Mouse (Mus musculus): ENCODE results near the gene Sec14l1. TPM values are rescaled to one million over a fixed set of nuclear protein-coding genes. Genes with fewer than 3 reads are reported as not detected.
A peak's percentile ranks its signal among the peaks of the same experiment; 100 is the strongest.

The Sec14l1 gene
- total RNA-seq, 4 experiments from 2014 or later = 42.6 to 56.1 (median 50.7) TPM

GRCm38 (mm10) chr11:117087036-117087799 lies 27.8 kb upstream of the Sec14l1 start:
- DNase-seq (ENCODE audit: low spot score in 2 of 2) = no peak

- no peak for DNase-seq (ENCODE audit: low spot score in 2 of 2)
Observed at GRCm38 (mm10) chr11:117088271-117088991, 26.5 kb upstream of the Sec14l1 start.

GRCm38 (mm10) chr11:117089673-117090419 lies 25.1 kb upstream of the Sec14l1 start:
- no peak for DNase-seq (ENCODE audit: low spot score in 2 of 2)

DNA sequence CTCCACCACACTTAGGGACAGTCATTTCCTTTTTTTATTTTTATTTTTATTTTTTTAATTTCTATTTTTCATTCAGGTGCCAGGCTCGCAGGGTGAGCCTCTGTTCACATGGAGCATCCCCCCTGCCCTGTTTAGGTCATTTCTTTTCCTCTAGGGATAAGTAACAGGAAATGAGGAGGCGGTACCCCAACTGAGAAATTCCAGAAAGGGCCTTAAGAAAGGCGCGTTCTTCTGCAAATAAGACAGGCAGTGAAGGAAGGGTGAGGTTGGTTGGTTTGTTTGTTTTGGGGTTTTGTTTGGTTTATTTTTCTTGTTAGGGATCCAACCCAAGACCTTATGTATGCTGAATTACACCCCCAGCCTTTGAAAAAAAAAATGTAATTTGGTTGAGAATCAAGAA lies 23.6 kb upstream of the Sec14l1 start:
- DNase-seq (ENCODE audit: low spot score in 2 of 2) = no peak

- DNase-seq (ENCODE audit: low spot score in 2 of 2) = peak in 1 of 2 experiments; percentile 46
Observed at GRCm38 (mm10) chr11:117091845-117092244, 23.1 kb upstream of the Sec14l1 start.

GRCm38 (mm10) chr11:117092711-117093110 lies 22.3 kb upstream of the Sec14l1 start:
- DNase-seq (ENCODE audit: low spot score in 2 of 2) = no peak

- DNase-seq (ENCODE audit: low spot score in 2 of 2) = peak in 1 of 2 experiments; percentile 66
Observed at GRCm38 (mm10) chr11:117093900-117094552, 20.9 kb upstream of the Sec14l1 start.

DNA sequence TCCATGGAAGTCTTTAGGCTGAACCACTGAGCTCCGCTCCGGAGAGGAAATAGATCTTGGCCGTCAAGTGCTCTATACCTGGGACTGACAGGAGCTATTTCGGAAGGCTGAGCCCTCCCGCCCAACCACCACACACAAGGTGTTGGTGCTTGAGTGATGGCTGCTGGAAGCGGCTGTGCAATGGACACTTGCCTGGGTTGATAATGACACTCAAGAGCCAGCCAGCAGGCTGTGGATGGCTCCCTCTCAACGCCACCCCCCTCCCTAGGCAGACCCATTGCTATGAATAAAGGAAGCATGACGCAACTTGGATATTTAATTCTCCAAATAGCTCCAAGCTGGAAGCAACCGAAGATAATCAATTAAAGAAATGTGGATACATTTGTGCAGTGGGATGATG lies 20.3 kb upstream of the Sec14l1 start:
- peak in 1 of 2 experiments; percentile 60 for DNase-seq (ENCODE audit: low spot score in 2 of 2)

- no peak for DNase-seq (ENCODE audit: low spot score in 2 of 2)
Observed at GRCm38 (mm10) chr11:117097021-117097420, 17.9 kb upstream of the Sec14l1 start.

DNA sequence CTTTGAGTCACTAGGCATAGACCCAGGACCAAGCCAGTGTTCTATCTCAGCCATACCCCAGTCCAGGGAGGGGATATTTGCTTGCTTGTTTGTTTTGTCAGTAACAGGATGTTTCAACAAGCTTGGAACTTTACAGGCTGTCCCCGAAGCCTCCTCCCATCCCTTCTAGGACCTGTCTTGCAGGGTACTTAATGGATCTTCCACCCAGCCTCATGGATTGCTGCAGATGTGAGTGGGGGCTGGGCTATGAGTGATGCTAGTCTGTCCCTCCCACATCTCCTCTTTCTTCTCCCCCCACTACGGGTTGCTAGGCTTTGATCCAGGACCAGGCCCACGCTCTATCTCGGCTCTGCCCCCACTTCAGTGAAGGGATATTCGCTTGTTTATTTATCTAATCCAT lies 16.8 kb upstream of the Sec14l1 start:
- DNase-seq (ENCODE audit: low spot score in 2 of 2) = no peak

GRCm38 (mm10) chr11:117098784-117099183 lies 16.2 kb upstream of the Sec14l1 start:
- no peak for DNase-seq (ENCODE audit: low spot score in 2 of 2)

DNA sequence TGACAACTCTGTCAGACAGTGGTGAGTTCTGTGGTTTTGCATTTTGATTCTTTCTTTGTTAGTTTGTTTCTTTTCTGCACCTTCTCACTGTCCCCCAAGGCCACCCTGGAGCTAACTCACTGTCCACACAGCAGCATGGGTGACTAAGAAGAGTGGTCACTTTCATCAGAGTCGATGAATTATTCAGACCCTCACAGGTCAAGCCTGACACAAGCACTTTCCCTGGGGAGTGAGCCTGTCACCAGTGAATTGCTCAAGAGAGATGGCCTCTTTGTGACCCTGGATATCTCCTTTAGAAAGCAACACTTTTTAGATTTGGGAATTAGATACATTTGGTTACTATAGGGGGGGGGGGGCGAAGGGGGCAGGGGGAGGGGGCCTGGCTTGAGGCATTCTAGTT lies 15.6 kb upstream of the Sec14l1 start:
- no peak for DNase-seq (ENCODE audit: low spot score in 2 of 2)

- no peak for DNase-seq (ENCODE audit: low spot score in 2 of 2)
Observed at GRCm38 (mm10) chr11:117101351-117101921, 13.5 kb upstream of the Sec14l1 start.

DNA sequence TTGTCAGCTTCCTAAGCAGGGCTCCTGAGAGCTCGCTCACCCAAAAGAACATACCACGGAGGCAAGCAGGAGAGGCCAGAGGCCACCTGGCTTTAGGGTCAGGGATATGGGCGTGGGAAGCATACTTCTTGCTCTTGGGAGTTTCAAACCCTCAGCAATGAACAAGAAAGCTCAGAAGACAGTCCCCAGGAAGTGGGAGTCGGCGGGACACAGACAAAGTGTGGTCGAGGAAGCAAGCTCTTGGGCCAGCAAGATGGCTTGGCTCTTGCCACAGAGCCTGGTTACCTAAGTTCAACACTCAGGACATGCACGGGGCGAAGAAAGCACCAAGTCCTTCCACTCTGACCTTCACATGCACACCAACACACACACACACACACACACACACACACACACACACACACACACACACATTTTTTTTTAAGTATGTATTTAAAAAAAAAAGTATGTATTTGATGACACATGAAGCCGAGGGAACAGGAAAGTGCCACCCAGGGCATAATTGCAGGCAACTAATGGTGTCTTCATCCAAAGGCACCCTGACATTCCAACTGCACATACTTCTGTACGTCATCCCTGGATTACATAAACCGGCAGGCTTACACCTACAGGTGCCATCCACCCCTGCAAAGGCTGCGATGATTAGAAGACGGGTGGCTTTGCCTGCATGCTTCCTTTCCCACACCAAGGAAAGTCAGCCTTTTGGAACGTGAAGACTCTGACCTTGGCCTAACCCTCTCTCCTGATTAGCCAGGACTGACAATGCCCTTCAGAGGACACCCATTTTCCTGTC lies 12.8 kb upstream of the Sec14l1 start:
- DNase-seq (ENCODE audit: low spot score in 2 of 2) = no peak

- DNase-seq (ENCODE audit: low spot score in 2 of 2) = peak; percentile 66 to 71
Observed at GRCm38 (mm10) chr11:117103523-117103922, 11.4 kb upstream of the Sec14l1 start.

- no peak for DNase-seq (ENCODE audit: low spot score in 2 of 2)
Observed at GRCm38 (mm10) chr11:117104044-117104757, 10.8 kb upstream of the Sec14l1 start.

DNA sequence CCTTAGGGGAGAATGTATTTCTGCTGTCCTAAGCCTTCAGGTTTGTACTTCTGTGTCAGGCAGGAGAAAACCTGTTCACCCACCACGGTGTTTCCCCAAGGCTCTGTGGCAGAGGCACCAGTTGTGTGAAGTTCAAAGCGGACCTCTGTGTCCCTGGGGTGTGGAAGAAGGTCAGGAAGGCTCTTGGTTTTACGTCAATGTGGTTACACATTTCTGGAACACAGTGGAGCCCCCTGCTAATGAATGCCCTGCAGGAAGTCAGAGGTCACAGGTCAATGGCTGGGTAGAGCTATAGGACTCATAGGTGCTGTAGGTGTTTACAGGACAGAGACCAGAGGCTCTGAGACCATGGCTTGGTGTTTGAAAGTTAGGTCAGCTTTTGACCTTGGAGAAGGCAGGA lies 9.7 kb upstream of the Sec14l1 start:
- DNase-seq (ENCODE audit: low spot score in 2 of 2) = no peak

- DNase-seq (ENCODE audit: low spot score in 2 of 2) = no peak
Observed at GRCm38 (mm10) chr11:117105850-117106249, 9.1 kb upstream of the Sec14l1 start.

DNA sequence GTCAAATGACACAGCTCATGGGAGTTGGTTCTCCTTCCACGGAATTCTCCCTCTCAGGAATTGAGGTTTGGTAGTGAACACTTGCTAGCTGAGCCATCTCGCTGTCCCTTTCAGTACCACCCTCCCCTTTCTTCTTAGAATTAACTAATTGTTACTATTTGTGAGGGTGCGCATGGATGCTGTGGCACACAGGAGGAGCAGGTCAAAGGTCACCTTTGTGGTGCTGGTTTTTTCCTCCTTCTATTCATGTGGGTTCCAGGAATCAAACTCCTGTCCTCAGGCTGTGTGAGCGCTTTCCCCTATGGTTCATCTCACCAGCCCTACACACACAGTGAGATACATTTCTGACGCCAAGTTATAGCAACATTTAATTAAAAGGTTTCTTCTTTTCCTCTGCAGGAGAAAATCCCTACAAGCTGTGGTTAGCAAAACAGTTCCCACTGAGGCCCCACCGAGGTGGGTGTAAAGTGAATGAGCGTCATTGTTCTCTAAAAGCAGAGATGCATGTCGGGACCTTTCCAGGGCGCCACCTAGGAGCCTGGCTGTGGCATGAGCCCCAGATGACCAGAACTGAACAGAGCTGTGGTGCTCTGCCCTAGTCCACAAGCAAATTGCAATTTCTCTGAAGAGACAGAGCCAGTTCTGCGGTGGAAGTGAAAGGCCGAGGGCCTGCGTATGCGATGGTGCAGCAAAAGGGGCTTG lies 8.2 kb upstream of the Sec14l1 start:
- no peak for DNase-seq (ENCODE audit: low spot score in 2 of 2)
